Mouse (Mus musculus): Measurements from ENCODE around the gene Tfip11. TPM values are rescaled to one million over a fixed set of nuclear protein-coding genes. Genes with fewer than 3 reads are reported as not detected.

Tfip11 gene
- total and polyA plus RNA-seq, 2 experiments from 2014 or later: 20.2 to 24.4 TPM

DNA sequence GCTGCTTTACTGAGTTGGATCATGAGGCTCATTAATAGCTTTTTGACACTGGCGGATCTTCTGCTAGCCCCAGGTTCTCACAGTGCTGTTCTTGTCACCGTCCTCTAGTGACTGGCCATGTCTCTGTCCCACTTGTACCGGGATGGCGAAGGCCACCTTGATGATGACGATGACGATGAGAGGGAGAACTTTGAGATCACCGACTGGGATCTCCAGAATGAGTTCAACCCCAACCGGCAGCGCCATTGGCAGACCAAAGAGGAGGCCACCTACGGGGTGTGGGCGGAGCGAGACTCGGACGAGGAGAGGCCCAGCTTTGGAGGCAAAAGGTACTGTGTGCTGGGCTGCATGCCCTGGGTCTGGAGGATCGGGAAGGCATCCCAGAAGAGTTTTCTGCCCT lies 1.7 kb downstream of the Tfip11 start:
- WGBS: 92% methylated on average over 15 of the region's 15 CpGs
- H3K9me3 ChIP-seq (ENCODE audit: low read length): no peaks in the 10 kb centered on the region

GRCm38 (mm10) chr5:112329805-112330564 lies 3.8 kb downstream of the Tfip11 start:
- H3K9ac ChIP-seq (replicated peaks; ENCODE audit: low read length): no peak overlapping the region
- ATAC-seq: no peak
- peaks cover 6% of the 10 kb centered on the region for H3K4me1 ChIP-seq (ENCODE audit: insufficient read depth, low read length)
- no peak overlapping the region for H3K27ac ChIP-seq
- WGBS: 93% methylated on average over 14 of the region's 14 CpGs
- peaks cover 60% of the 10 kb centered on the region for H3K36me3 ChIP-seq (ENCODE audit: insufficient read depth, low read length)
- no peak overlapping the region for H3K4me2 ChIP-seq (ENCODE audit: low read depth, low read length)
- no peaks in the 10 kb centered on the region for H3K27me3 ChIP-seq (ENCODE audit: insufficient read depth, low read length)
- H3K4me3 ChIP-seq (ENCODE audit: low read length): no peak overlapping the region
- TF ChIP-seq CTCF (IDR thresholded peaks at IDR 0.05; ENCODE audit: low read depth): no peak
- no peak for DNase-seq (ENCODE audit: low spot score)
- H3K9me3 ChIP-seq (ENCODE audit: low read length): no peaks in the 10 kb centered on the region

More for the DNA sequence above, 1.7 kb downstream of the Tfip11 start:
- DNase-seq (ENCODE audit: low spot score): no peak
- ATAC-seq: no peak
- TF ChIP-seq CTCF (IDR thresholded peaks at IDR 0.05; ENCODE audit: low read depth): no peak
- Histone ChIP-seq H3K4me2 (ENCODE audit: low read depth, low read length) (no peak overlapping the region), H3K4me3 (ENCODE audit: low read length) (no peak overlapping the region), H3K27me3 (ENCODE audit: insufficient read depth, low read length) (no peaks in the 10 kb centered on the region), H3K27ac (no peak overlapping the region), H3K9ac (replicated peaks; ENCODE audit: low read length) (no peak overlapping the region), H3K36me3 (ENCODE audit: insufficient read depth, low read length) (peaks cover 40% of the 10 kb centered on the region), H3K4me1 (ENCODE audit: insufficient read depth, low read length) (peaks cover 6% of the 10 kb centered on the region)

- ATAC-seq: peak; percentile 25; the same call in 1 of the 2 replicates
- WGBS: 21% methylated on average over 2 of the region's 2 CpGs
Measured at GRCm38 (mm10) chr5:112335473-112335872, 9.3 kb downstream of the Tfip11 start.

DNA sequence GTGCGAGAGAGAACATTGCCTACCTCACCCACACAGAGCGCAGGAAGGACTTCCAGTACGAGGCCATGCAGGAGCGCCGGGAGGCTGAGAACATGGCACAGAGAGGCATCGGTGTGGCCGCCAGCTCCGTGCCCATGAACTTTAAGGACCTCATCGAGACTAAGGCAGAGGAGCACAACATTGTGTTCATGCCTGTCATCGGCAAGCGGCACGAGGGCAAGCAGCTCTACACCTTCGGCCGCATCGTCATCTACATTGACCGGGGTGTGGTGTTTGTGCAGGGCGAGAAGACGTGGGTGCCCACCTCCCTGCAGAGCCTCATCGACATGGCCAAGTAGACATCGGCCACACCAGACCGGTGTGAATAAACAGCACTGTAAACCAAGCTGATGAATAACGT lies 10.8 kb downstream of the Tfip11 start:
- no peak overlapping the region for H3K4me3 ChIP-seq (ENCODE audit: low read length)
- H3K36me3 ChIP-seq (ENCODE audit: insufficient read depth, low read length): peaks cover 65% of the 10 kb centered on the region
- DNase-seq (ENCODE audit: low spot score): no peak

More at GRCm38 (mm10) chr5:112335473-112335872, 9.3 kb downstream of the Tfip11 start:
- H3K9ac ChIP-seq (replicated peaks; ENCODE audit: low read length): no peak overlapping the region
- H3K27me3 ChIP-seq (ENCODE audit: insufficient read depth, low read length): no peaks in the 10 kb centered on the region
- no peak overlapping the region for H3K27ac ChIP-seq
- no peaks in the 10 kb centered on the region for H3K9me3 ChIP-seq (ENCODE audit: low read length)
- DNase-seq (ENCODE audit: low spot score): peak; percentile 58
- H3K4me3 ChIP-seq (ENCODE audit: low read length): no peak overlapping the region
- H3K4me1 ChIP-seq (ENCODE audit: insufficient read depth, low read length): no peaks in the 10 kb centered on the region
- peak; percentile 78 for TF ChIP-seq CTCF (IDR thresholded peaks at IDR 0.05; ENCODE audit: low read depth)
- H3K4me2 ChIP-seq (ENCODE audit: low read depth, low read length): no peak overlapping the region
- peaks cover 81% of the 10 kb centered on the region for H3K36me3 ChIP-seq (ENCODE audit: insufficient read depth, low read length)

GRCm38 (mm10) chr5:112339215-112339614 lies 13.1 kb downstream of the Tfip11 start:
- Histone ChIP-seq H3K27me3 (ENCODE audit: insufficient read depth, low read length) (no peaks in the 10 kb centered on the region), H3K9ac (replicated peaks; ENCODE audit: low read length) (no peak overlapping the region), H3K36me3 (ENCODE audit: insufficient read depth, low read length) (peaks cover 45% of the 10 kb centered on the region), H3K27ac (no peak overlapping the region), H3K4me3 (ENCODE audit: low read length) (no peak overlapping the region), H3K4me1 (ENCODE audit: insufficient read depth, low read length) (0 out of 2 replicates have a peak, but pooled peaks cover 4% of the 10 kb centered on the region), H3K9me3 (ENCODE audit: low read length) (no peaks in the 10 kb centered on the region), H3K4me2 (ENCODE audit: low read depth, low read length) (no peak overlapping the region)
- DNase-seq (ENCODE audit: low spot score): peak; percentile 33
- WGBS: 49% methylated on average over 7 of the region's 7 CpGs
- peak; percentile 45 for TF ChIP-seq CTCF (IDR thresholded peaks at IDR 0.05; ENCODE audit: low read depth)
- no peak for ATAC-seq

More for the DNA sequence above, 10.8 kb downstream of the Tfip11 start:
- no peaks in the 10 kb centered on the region for H3K27me3 ChIP-seq (ENCODE audit: insufficient read depth, low read length)
- H3K4me1 ChIP-seq (ENCODE audit: insufficient read depth, low read length): no peaks in the 10 kb centered on the region
- H3K9me3 ChIP-seq (ENCODE audit: low read length): no peaks in the 10 kb centered on the region
- no peak overlapping the region for H3K9ac ChIP-seq (replicated peaks; ENCODE audit: low read length)
- no peak for TF ChIP-seq CTCF (IDR thresholded peaks at IDR 0.05; ENCODE audit: low read depth)
- no peak for ATAC-seq
- no peak overlapping the region for H3K27ac ChIP-seq
- H3K4me2 ChIP-seq (ENCODE audit: low read depth, low read length): no peak overlapping the region
- 93% methylated on average over 22 of the region's 22 CpGs for WGBS

- Histone ChIP-seq H3K4me2 (ENCODE audit: low read depth, low read length) (peak within 1 kb of the TSS; percentile 77), H3K4me1 (ENCODE audit: insufficient read depth, low read length) (0 out of 2 replicates have a peak, but pooled peaks cover 9% of the 10 kb centered on the region), H3K27me3 (ENCODE audit: insufficient read depth, low read length) (no peaks in the 10 kb centered on the region), H3K27ac (peak within 1 kb of the TSS; percentile 68), H3K9me3 (ENCODE audit: low read length) (no peaks in the 10 kb centered on the region), H3K4me3 (ENCODE audit: low read length) (peak within 1 kb of the TSS; percentile 81), H3K36me3 (ENCODE audit: insufficient read depth, low read length) (peaks cover 17% of the 10 kb centered on the region), H3K9ac (replicated peaks; ENCODE audit: low read length) (peak within 1 kb of the TSS; percentile 79)
- no peak for TF ChIP-seq CTCF (IDR thresholded peaks at IDR 0.05; ENCODE audit: low read depth)
- 2% methylated on average over 63 of the region's 64 CpGs for WGBS
- ATAC-seq (peak; percentile 75), DNase-seq (ENCODE audit: low spot score) (peak; percentile 93)
Measured at GRCm38 (mm10) chr5:112342463-112343204, 16.5 kb downstream of the Tfip11 start, which contains the start of the genes Srrd and Hps4. Gene Srrd (minus strand): TSS chr5:112343040. Gene Hps4 (plus strand): TSS chr5:112343083.

Data from hindbrain, postnatal 0 days (tissue).